Mouse (Mus musculus) layer of hippocampus, postnatal 14 days (tissue): ENCODE measurements around the gene Kif23. TPM values are rescaled to one million over a fixed set of nuclear protein-coding genes. Genes with fewer than 3 reads are reported as not detected.
A peak's percentile ranks its signal among the peaks of the same experiment; 100 is the strongest.

Source experiments
- DNase-seq, 2 experiments: peaks; one replicate each; pipeline ENCODE4 v3.0.0; 2021 to 2022; ENCODE audit warnings: low spot score in 2 of 2, mixed read lengths in 1 of 2
- total RNA-seq, 2 experiments: library from RNA; stranded (reverse); gene quantifications; 2 replicates each; pipeline ENCODE4 v1.2.3; 2021

The Kif23 gene
- total RNA-seq, 2 experiments from 2014 or later: 3.3 to 5.8 TPM

GRCm38 (mm10) chr9:61947402-61948346, 1.1 kb upstream of the Kif23 start:
- peak; percentile 71 to 81 for DNase-seq

GRCm38 (mm10) chr9:61945973-61946611, 482 bp downstream of the Kif23 start:
- no peak for DNase-seq

GRCm38 (mm10) chr9:61941054-61941453, 5.5 kb downstream of the Kif23 start:
- no peak for DNase-seq

- DNase-seq: no peak
Measured at GRCm38 (mm10) chr9:61933333-61933732, 13.2 kb downstream of the Kif23 start.

- no peak for DNase-seq
Measured at GRCm38 (mm10) chr9:61932009-61932408, 14.6 kb downstream of the Kif23 start.

- DNase-seq: no peak
Measured at GRCm38 (mm10) chr9:61925086-61925660, 21.4 kb downstream of the Kif23 start.

GRCm38 (mm10) chr9:61920331-61920730, 26.2 kb downstream of the Kif23 start:
- DNase-seq: no peak

- no peak for DNase-seq
Measured at GRCm38 (mm10) chr9:61919464-61919863, 27.1 kb downstream of the Kif23 start.

- DNase-seq: no peak
Measured at GRCm38 (mm10) chr9:61917436-61917835, 29.1 kb downstream of the Kif23 start.

- no peak for DNase-seq
Measured at GRCm38 (mm10) chr9:61916986-61917385, 29.6 kb downstream of the Kif23 start.

GRCm38 (mm10) chr9:61915393-61916005, 31.1 kb downstream of the Kif23 start:
- no peak for DNase-seq

GRCm38 (mm10) chr9:61914917-61915300, 31.7 kb downstream of the Kif23 start:
- no peak for DNase-seq

GRCm38 (mm10) chr9:61914203-61914916, 32.2 kb downstream of the Kif23 start, which contains the start of gene Rplp1:
Gene Rplp1 (minus strand): TSS chr9:61914542.
- peak; percentile 94 to 98 for DNase-seq

GRCm38 (mm10) chr9:61911300-61912128, 35.1 kb downstream of the Kif23 start:
- no peak for DNase-seq

GRCm38 (mm10) chr9:61910526-61911256, 35.9 kb downstream of the Kif23 start:
- DNase-seq: no peak

- no peak for DNase-seq
Measured at GRCm38 (mm10) chr9:61909633-61910032, 36.9 kb downstream of the Kif23 start.

- DNase-seq: no peak
Measured at GRCm38 (mm10) chr9:61908832-61909407, 37.7 kb downstream of the Kif23 start.

- DNase-seq: no peak
Measured at GRCm38 (mm10) chr9:61908341-61908740, 38.2 kb downstream of the Kif23 start.
